Mouse (Mus musculus) urinary bladder, postnatal 4 days (tissue): ENCODE data around the gene Il10ra.
A peak's percentile ranks its signal among the peaks of the same experiment; 100 is the strongest.

Experiments used
- DNase-seq, 2 experiments: peaks; one replicate each; pipeline ENCODE4 v3.0.0; 2021 to 2022; ENCODE audit warnings: low spot score in 2 of 2

The Il10ra gene

GRCm38 (mm10) chr9:45261466-45261865 lies 7.5 kb downstream of the Il10ra start:
- peak in 1 of 2 experiments; percentile 30 for DNase-seq

GRCm38 (mm10) chr9:45259065-45259464 lies 9.9 kb downstream of the Il10ra start:
- DNase-seq = no peak

- no peak for DNase-seq
Observed at GRCm38 (mm10) chr9:45255967-45256366, 13.0 kb downstream of the Il10ra start.

- no peak for DNase-seq
Observed at GRCm38 (mm10) chr9:45255431-45255830, 13.5 kb downstream of the Il10ra start.

- no peak for DNase-seq
Observed at GRCm38 (mm10) chr9:45254605-45255004, 14.3 kb downstream of the Il10ra start.

GRCm38 (mm10) chr9:45254021-45254420 lies 14.9 kb downstream of the Il10ra start:
- no peak for DNase-seq

- no peak for DNase-seq
Observed at GRCm38 (mm10) chr9:45252395-45252794, 16.6 kb downstream of the Il10ra start.

GRCm38 (mm10) chr9:45251990-45252389 lies 17.0 kb downstream of the Il10ra start:
- DNase-seq = no peak

- no peak for DNase-seq
Observed at GRCm38 (mm10) chr9:45251281-45251680, 17.7 kb downstream of the Il10ra start.

- DNase-seq = no peak
Observed at GRCm38 (mm10) chr9:45250306-45250705, 18.6 kb downstream of the Il10ra start.

GRCm38 (mm10) chr9:45247536-45247935 lies 21.4 kb downstream of the Il10ra start:
- no peak for DNase-seq

- DNase-seq = no peak
Observed at GRCm38 (mm10) chr9:45246060-45246459, 22.9 kb downstream of the Il10ra start.

GRCm38 (mm10) chr9:45245432-45245831 lies 23.5 kb downstream of the Il10ra start:
- no peak for DNase-seq

GRCm38 (mm10) chr9:45241397-45241796 lies 27.6 kb downstream of the Il10ra start:
- DNase-seq = no peak

- DNase-seq = no peak
Observed at GRCm38 (mm10) chr9:45236744-45237143, 32.2 kb downstream of the Il10ra start.

GRCm38 (mm10) chr9:45235668-45236227 lies 33.2 kb downstream of the Il10ra start:
- no peak for DNase-seq

GRCm38 (mm10) chr9:45229359-45229758 lies 39.6 kb downstream of the Il10ra start:
- DNase-seq = no peak

- peak; percentile 78 to 96 for DNase-seq
Observed at GRCm38 (mm10) chr9:45221567-45221966, 47.4 kb downstream of the Il10ra start.

- no peak for DNase-seq
Observed at GRCm38 (mm10) chr9:45219644-45220043, 49.3 kb downstream of the Il10ra start.

- DNase-seq = no peak
Observed at GRCm38 (mm10) chr9:45215526-45216179, 53.3 kb downstream of the Il10ra start.

GRCm38 (mm10) chr9:45212001-45212400 lies 56.9 kb downstream of the Il10ra start:
- DNase-seq = no peak

- DNase-seq = no peak
Observed at GRCm38 (mm10) chr9:45207015-45207743, 61.8 kb downstream of the Il10ra start.

- DNase-seq = no peak
Observed at GRCm38 (mm10) chr9:45206121-45206520, 62.8 kb downstream of the Il10ra start.
